Mouse (Mus musculus): ENCODE measurements around the gene Csdc2. TPM values are rescaled to one million over a fixed set of nuclear protein-coding genes. Genes with fewer than 3 reads are reported as not detected.
"Not testable (repeated sequence)": the region's sequence is repeated elsewhere in the genome, so short reads cannot be mapped to it uniquely, and the experiment has no call there.

The Csdc2 gene
- polyA plus RNA-seq, 1 experiment = 0.80 TPM

DNA sequence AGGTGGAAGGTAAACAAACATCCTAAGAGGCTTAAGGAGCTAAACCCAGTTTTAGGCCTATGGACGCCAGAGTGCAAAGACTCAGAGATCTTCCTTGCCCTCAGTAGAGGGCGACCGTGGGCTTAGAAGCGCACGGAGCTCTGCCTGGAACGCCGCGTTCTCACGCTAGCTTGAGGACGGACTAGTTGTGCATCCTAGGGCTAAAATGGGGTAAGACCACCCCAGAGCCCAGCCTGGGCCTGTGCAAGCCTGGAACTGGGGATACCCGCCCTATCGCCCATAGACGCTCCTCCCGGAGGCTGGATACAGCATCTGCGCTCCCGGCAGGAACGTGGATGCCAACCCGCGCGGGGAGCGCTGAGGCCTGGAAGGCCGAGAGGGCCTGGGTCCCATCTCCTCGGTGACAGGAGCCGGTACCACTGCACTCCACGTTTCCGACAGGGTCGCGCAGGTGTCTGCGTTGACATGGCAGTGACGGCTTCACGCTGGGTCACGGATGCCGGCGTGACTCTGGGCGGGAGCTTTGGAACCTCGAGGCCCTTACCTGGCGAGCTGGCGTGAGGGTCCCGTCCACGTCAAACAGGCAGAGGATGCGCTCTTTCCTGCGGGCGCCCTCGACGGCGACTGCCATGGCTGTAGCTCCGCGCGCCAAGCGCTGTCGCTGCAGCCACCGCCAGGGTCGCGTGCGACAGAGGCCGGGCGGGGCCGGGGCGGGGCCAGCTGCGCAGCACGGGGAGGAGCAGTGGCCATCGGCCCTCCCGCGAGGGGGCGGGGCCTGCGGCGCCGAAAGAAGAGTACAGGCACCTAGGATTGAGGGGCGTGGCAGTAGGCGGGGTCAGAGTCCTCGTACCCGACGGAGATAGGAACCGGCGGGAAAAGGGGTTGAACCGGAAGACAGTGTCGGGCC is 23.9 kb downstream of the Csdc2 start, which contains the start of gene Pmm1:
TSS of gene Pmm1 (minus strand) at position 760 of the 907 bp plus-strand sequence.
- H3K4me3 ChIP-seq (replicated peaks; ENCODE audit: control insufficient read depth, low read depth, low read length) = peak within 1 kb of the TSS; percentile 81
- WGBS = under 1% methylated on average over 77 of the region's 77 CpGs

DNA sequence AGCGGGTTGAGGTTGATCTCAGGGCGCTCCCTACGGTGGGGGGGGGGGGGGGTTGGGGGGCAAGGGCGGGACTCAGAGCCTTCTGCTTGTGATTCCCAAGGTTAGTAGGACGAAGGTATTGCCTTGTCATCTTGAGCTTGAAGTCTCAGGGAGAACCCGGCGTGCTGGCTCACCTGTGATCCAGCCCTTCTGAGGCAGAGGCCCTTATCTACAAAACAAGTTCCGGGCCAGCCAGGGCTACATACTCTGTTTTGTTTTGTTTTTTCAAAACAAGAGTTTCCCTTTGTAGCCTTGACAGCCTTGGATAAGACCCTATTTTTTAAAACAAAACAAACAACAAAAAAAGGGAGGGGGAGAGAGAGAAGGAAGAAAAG is 24.5 kb downstream of the Csdc2 start:
- peak overlapping the region; percentile 66 for H3K4me3 ChIP-seq (replicated peaks; ENCODE audit: control insufficient read depth, low read depth, low read length)
- TF ChIP-seq CTCF (IDR thresholded peaks at IDR 0.05; ENCODE audit: control insufficient read depth, insufficient read depth, low read length) = no peak
- no peak for TF ChIP-seq POLR2A (IDR thresholded peaks at IDR 0.05; ENCODE audit: borderline replicate concordance, control insufficient read depth, low read depth, low read length)
- no peak overlapping the region for H3K27ac ChIP-seq (ENCODE audit: control insufficient read depth, insufficient read depth, low read depth, low read length, poor library complexity)
- WGBS = under 1% methylated on average over 8 of the region's 8 CpGs
- H3K4me1 ChIP-seq (ENCODE audit: control insufficient read depth, insufficient read depth, low read length) = no peaks in the 10 kb centered on the region

More for the DNA sequence above, 23.9 kb downstream of the Csdc2 start, which contains the start of gene Pmm1:
- TF ChIP-seq CTCF (IDR thresholded peaks at IDR 0.05; ENCODE audit: control insufficient read depth, insufficient read depth, low read length) = peak; percentile 83
- TF ChIP-seq POLR2A (IDR thresholded peaks at IDR 0.05; ENCODE audit: borderline replicate concordance, control insufficient read depth, low read depth, low read length) = peak; percentile 59; the same call in 1 of the 2 replicates
- H3K27ac ChIP-seq (ENCODE audit: control insufficient read depth, insufficient read depth, low read depth, low read length, poor library complexity) = peak within 1 kb of the TSS; percentile 43
- no peaks in the 10 kb centered on the region for H3K4me1 ChIP-seq (ENCODE audit: control insufficient read depth, insufficient read depth, low read length)

DNA sequence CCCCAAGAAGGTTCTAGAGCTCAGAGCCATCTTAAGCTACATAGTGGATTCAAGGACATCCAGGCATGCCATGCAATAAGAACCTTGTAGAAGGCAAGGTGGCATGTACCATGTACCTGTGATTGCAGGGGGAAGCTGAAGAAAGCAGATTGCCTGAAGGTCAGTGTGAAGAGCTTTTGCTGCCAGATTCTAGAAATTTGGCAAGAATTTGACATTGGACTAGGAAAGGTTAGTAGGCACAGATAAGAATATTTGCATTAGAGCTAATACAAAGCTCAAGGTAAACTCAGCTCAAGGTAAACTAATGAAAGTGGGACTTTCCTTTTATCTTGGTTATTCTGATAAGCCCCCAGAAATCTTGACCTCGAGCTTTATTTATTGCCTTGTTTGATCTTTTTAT is 27.7 kb downstream of the Csdc2 start:
- no peak overlapping the region for H3K4me3 ChIP-seq (replicated peaks; ENCODE audit: control insufficient read depth, low read depth, low read length)
- no peaks in the 10 kb centered on the region for H3K4me1 ChIP-seq (ENCODE audit: control insufficient read depth, insufficient read depth, low read length)
- TF ChIP-seq CTCF (IDR thresholded peaks at IDR 0.05; ENCODE audit: control insufficient read depth, insufficient read depth, low read length) (no peak), POLR2A (IDR thresholded peaks at IDR 0.05; ENCODE audit: borderline replicate concordance, control insufficient read depth, low read depth, low read length) (no peak)
- no peak overlapping the region for H3K27ac ChIP-seq (ENCODE audit: control insufficient read depth, insufficient read depth, low read depth, low read length, poor library complexity)
- 61% methylated on average over 1 of the region's 1 CpGs for WGBS

- no peak overlapping the region for H3K27ac ChIP-seq (ENCODE audit: control insufficient read depth, insufficient read depth, low read depth, low read length, poor library complexity)
- no peaks in the 10 kb centered on the region for H3K4me1 ChIP-seq (ENCODE audit: control insufficient read depth, insufficient read depth, low read length)
- WGBS = 70% methylated on average over 4 of the region's 4 CpGs
- H3K4me3 ChIP-seq (replicated peaks; ENCODE audit: control insufficient read depth, low read depth, low read length) = no peak overlapping the region
- TF ChIP-seq CTCF (IDR thresholded peaks at IDR 0.05; ENCODE audit: control insufficient read depth, insufficient read depth, low read length) (no peak), POLR2A (IDR thresholded peaks at IDR 0.05; ENCODE audit: borderline replicate concordance, control insufficient read depth, low read depth, low read length) (no peak)
Measured at GRCm38 (mm10) chr15:81964980-81965545, 28.5 kb downstream of the Csdc2 start.

GRCm38 (mm10) chr15:81966062-81966829 is 29.7 kb downstream of the Csdc2 start:
- no peak for TF ChIP-seq CTCF (IDR thresholded peaks at IDR 0.05; ENCODE audit: control insufficient read depth, insufficient read depth, low read length)
- TF ChIP-seq POLR2A (IDR thresholded peaks at IDR 0.05; ENCODE audit: borderline replicate concordance, control insufficient read depth, low read depth, low read length) = no peak
- Histone ChIP-seq H3K27ac (ENCODE audit: control insufficient read depth, insufficient read depth, low read depth, low read length, poor library complexity) (no peak overlapping the region), H3K4me3 (replicated peaks; ENCODE audit: control insufficient read depth, low read depth, low read length) (no peak overlapping the region), H3K4me1 (ENCODE audit: control insufficient read depth, insufficient read depth, low read length) (no peaks in the 10 kb centered on the region)
- WGBS = 72% methylated on average over 14 of the region's 14 CpGs

GRCm38 (mm10) chr15:81967821-81968220 is 31.3 kb downstream of the Csdc2 start:
- H3K27ac ChIP-seq (ENCODE audit: control insufficient read depth, insufficient read depth, low read depth, low read length, poor library complexity) = no peak overlapping the region
- H3K4me3 ChIP-seq (replicated peaks; ENCODE audit: control insufficient read depth, low read depth, low read length) = no peak overlapping the region
- no peak for TF ChIP-seq CTCF (IDR thresholded peaks at IDR 0.05; ENCODE audit: control insufficient read depth, insufficient read depth, low read length)
- no peak for TF ChIP-seq POLR2A (IDR thresholded peaks at IDR 0.05; ENCODE audit: borderline replicate concordance, control insufficient read depth, low read depth, low read length)
- WGBS = 90% methylated on average over 5 of the region's 5 CpGs
- H3K4me1 ChIP-seq (ENCODE audit: control insufficient read depth, insufficient read depth, low read length) = no peaks in the 10 kb centered on the region

DNA sequence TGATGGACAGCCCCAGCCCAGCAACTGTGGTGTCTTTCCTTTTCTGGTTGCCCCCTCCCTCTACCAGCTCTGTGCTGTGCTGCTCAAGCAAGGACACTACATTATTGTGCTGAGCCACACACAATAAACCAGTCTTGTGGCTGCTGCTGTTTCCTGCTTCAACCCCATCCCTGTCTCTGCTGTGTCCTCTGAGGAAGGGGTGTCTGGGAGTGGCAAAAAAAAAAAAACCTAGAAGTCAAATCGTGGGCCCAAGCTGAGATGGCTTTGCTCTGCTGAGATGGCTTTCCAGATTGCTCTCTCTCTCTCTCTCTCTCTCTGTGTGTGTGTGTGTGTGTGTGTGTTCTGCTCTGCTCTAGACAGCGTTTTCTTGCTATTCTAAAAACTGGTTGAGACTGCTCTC is 31.9 kb downstream of the Csdc2 start:
- 39% methylated on average over 2 of the region's 2 CpGs for WGBS

GRCm38 (mm10) chr15:81969173-81969572 is 32.6 kb downstream of the Csdc2 start:
- Histone ChIP-seq H3K27ac (ENCODE audit: control insufficient read depth, insufficient read depth, low read depth, low read length, poor library complexity) (no peak overlapping the region), H3K4me3 (replicated peaks; ENCODE audit: control insufficient read depth, low read depth, low read length) (no peak overlapping the region), H3K4me1 (ENCODE audit: control insufficient read depth, insufficient read depth, low read length) (no peaks in the 10 kb centered on the region)
- WGBS = 61% methylated on average over 7 of the region's 7 CpGs
- no peak for TF ChIP-seq CTCF (IDR thresholded peaks at IDR 0.05; ENCODE audit: control insufficient read depth, insufficient read depth, low read length)
- no peak for TF ChIP-seq POLR2A (IDR thresholded peaks at IDR 0.05; ENCODE audit: borderline replicate concordance, control insufficient read depth, low read depth, low read length)

More for the DNA sequence above, 31.9 kb downstream of the Csdc2 start:
- no peak overlapping the region for H3K4me3 ChIP-seq (replicated peaks; ENCODE audit: control insufficient read depth, low read depth, low read length)
- no peak for TF ChIP-seq POLR2A (IDR thresholded peaks at IDR 0.05; ENCODE audit: borderline replicate concordance, control insufficient read depth, low read depth, low read length)
- TF ChIP-seq CTCF (IDR thresholded peaks at IDR 0.05; ENCODE audit: control insufficient read depth, insufficient read depth, low read length) = no peak
- H3K4me1 ChIP-seq (ENCODE audit: control insufficient read depth, insufficient read depth, low read length) = no peaks in the 10 kb centered on the region
- no peak overlapping the region for H3K27ac ChIP-seq (ENCODE audit: control insufficient read depth, insufficient read depth, low read depth, low read length, poor library complexity)

- WGBS = 83% methylated on average over 6 of the region's 6 CpGs
- not testable (repeated sequence) for H3K27ac ChIP-seq (ENCODE audit: control insufficient read depth, insufficient read depth, low read depth, low read length, poor library complexity); H3K4me1 ChIP-seq (ENCODE audit: control insufficient read depth, insufficient read depth, low read length); H3K4me3 ChIP-seq (replicated peaks; ENCODE audit: control insufficient read depth, low read depth, low read length)
Measured at GRCm38 (mm10) chr15:81969635-81970034, 33.1 kb downstream of the Csdc2 start.

GRCm38 (mm10) chr15:81970498-81970897 is 33.9 kb downstream of the Csdc2 start:
- not testable (repeated sequence) for H3K4me1 ChIP-seq (ENCODE audit: control insufficient read depth, insufficient read depth, low read length); H3K4me3 ChIP-seq (replicated peaks; ENCODE audit: control insufficient read depth, low read depth, low read length)
- WGBS = 89% methylated on average over 4 of the region's 4 CpGs

GRCm38 (mm10) chr15:81975156-81975555 is 38.6 kb downstream of the Csdc2 start:
- WGBS = 88% methylated on average over 8 of the region's 8 CpGs
- not testable (repeated sequence) for H3K27ac ChIP-seq (ENCODE audit: control insufficient read depth, insufficient read depth, low read depth, low read length, poor library complexity); H3K4me1 ChIP-seq (ENCODE audit: control insufficient read depth, insufficient read depth, low read length); H3K4me3 ChIP-seq (replicated peaks; ENCODE audit: control insufficient read depth, low read depth, low read length)

More at GRCm38 (mm10) chr15:81970498-81970897, 33.9 kb downstream of the Csdc2 start:
- not testable (repeated sequence) for H3K27ac ChIP-seq (ENCODE audit: control insufficient read depth, insufficient read depth, low read depth, low read length, poor library complexity)
